Mouse (Mus musculus) frontal cortex, postnatal 10 days (tissue): ENCODE measurements at regions not wholly inside any gene's neighbourhood (a gene's known extent, or its start where the extent isn't known, plus 50 kb on each side); places are given as distances from the start of the nearest gene placed in this dataset.

Experiments used
- DNase-seq, 2 experiments: peaks; one replicate each; pipeline ENCODE4 v3.0.0; 2022; ENCODE audit warnings: low spot score in 2 of 2, mixed read lengths in 1 of 2

DNA sequence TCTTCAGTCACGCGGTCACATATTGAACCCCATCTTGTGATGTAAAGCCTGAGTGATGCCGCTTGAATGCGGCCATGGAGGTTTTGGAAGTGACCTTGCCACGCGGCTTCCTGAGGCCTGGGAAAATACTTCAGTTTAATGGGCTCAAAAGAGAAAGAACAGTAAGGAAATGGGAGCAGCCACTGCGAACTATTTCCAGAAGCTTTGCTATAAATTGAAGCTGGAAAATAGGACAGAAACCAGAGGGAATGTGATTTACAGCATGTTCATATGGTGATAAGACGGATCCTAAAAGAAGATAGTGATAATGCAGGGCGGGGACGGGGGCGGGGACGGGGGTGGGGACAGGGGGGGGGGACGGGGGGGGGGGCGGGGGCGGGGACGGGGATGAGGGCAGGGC lies 52.7 kb upstream of the Trpc4 start:
- no peak for DNase-seq

DNA sequence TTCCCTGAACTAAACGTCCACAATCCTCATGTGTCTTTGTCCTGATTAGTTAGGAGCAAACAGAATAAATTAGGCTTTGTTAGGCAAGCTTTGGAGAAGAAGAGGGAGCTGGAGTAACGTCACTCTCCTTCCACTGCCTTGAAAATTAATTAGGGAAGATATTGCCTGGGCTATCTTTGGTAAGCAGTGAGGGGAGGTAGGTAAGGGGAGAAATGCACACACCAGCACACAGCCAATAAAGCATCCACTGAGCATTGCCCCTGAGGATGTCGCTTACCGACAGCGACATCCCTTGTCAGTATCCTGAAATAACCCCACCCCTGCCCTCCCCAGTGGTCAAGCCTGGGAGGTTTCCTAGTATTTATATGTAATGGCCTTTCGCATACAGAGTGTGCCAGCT lies 72.2 kb upstream of the Trpc4 start:
- DNase-seq: no peak

DNA sequence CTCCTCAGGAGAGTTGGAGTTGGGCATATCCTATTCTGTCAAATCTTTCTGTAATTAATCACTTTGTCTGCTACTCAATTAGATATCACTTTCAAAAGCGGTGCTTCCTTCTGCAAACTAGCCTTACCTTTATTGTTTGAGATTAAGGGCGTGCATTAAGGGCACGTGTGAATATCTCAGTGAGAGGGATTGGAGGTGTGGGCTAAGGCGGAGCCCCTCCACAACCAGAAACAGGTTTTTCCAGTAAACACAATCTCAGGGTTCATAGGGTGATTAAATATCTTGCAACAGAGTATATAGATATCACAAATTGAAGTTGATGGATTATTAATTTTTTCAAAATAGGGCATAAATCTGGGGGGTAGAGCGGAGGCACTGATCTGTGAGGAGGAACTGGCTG lies 79.4 kb upstream of the Trpc4 start:
- no peak for DNase-seq

DNA sequence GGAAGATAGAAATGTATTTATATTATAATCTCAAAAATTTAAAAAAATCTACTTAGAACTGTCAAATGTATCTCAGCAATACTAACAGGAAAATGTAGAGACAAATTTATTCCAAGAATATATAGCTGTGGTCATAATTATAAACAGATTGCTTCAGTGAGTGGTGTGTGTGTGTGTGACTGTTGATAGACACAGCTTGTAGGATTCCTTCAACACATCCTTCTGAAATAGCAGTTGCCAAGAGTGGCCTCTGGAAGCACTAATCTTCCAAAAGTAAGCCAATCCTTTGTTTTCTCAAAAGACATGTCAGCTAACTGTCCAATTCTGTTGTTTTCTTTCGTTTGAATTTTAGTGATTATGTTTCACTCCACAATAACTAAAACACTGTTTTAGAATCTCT lies 95.2 kb upstream of the Trpc4 start:
- DNase-seq: no peak

DNA sequence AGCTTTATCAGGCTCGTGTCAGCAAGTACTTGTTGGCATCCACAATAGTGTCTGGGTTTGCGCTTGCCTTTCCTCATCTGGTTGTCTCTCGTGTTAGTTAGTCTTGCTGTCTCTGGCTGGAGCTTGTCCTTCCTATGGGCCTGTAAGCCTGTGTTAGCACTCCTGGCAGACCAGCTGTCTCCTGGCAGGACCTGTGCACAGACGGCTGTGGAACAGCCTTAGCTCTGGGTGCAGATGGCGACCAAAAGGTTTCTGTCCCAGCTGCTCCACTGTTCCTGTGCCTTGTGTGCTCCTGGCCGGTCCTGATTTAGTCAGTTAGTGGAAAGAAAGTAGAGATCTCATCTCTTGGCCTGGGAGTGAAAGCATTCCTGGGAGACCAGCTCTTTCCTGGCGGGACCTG lies 101.5 kb upstream of the Trpc4 start:
- DNase-seq: no peak

DNA sequence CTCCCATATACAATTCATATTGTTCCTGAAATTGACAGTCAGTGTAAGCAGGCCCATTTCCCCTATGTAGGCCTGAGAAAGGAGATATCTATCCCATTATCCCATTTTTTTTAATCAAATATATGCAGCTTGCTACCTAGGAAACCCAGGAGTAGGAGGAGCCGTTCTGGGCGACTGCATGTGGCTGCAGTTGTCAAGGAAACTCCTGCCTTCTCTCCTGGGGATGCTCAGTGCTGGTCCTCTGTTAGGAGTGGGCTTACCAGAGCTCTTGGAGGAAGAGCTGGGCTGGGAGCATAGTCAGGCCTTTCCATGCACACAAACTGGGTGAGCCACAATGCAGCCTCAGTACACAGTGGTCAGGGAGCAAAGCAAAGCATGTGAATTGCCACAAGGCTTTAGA lies 106.5 kb upstream of the Trpc4 start:
- peak; percentile 25 to 29 for DNase-seq

DNA sequence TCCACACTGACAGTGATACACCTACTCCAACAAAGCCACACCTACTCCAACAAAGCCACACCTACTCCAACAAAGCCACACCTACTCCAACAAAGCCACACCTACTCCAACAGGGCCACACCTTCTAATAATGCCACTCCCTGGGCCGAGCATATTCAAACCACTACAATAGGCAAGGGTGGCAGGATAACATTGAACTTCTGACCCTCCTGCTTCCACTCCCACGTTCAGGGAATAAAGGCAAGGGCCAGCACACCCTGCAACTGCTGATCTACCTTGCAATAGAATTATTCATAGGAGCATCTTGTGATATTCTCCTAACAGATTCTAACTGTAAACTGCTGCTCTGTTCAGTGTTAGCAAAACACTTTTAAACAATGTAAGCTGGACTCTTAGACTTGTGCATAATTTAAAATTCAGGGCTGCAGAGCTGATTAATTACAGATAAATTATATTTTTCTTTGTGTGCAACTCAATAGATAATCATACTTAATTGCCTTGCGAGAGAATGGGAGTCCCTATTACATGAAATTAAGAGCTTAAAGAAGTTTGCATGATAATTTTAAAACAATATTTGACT lies 107.7 kb upstream of the Trpc4 start:
- DNase-seq: no peak

DNA sequence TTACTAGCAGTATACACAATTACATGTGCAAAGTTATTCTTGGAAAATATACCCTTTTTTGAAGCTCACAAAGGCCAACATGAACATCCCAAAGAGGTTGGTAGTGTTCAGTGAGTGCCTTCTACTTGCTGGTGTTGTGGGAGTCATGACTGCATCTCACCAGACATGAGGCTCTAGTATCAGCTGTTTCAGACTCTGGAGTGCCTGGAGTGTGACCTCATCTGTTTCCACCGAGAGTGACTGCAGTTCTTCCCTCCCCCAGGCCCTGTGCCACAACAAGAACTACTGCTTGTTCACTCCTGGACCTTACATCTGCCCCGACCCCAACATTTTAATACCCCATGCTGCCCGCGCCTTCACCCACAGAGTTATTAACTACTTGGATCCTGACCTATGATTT lies 128.5 kb upstream of the Trpc4 start:
- DNase-seq: no peak

DNA sequence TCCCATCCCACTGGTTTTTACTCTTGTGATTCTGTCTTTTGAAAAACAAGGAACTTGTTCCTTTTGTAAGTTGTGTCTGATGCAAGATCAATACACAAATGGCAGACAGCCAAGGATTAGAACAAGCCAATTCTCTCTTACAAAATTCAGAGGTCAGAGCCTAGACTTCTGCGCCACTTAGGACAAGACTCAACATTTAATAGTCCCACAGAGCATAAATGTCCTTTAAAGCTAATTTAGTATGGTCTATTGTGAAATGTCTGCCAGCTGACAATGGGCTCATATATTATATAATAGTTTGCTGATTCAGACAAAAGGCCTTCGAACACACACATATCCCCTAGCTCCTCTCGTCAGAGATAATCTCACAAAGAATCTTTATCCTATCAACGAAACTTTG lies 135.6 kb upstream of the Trpc4 start:
- no peak for DNase-seq

DNA sequence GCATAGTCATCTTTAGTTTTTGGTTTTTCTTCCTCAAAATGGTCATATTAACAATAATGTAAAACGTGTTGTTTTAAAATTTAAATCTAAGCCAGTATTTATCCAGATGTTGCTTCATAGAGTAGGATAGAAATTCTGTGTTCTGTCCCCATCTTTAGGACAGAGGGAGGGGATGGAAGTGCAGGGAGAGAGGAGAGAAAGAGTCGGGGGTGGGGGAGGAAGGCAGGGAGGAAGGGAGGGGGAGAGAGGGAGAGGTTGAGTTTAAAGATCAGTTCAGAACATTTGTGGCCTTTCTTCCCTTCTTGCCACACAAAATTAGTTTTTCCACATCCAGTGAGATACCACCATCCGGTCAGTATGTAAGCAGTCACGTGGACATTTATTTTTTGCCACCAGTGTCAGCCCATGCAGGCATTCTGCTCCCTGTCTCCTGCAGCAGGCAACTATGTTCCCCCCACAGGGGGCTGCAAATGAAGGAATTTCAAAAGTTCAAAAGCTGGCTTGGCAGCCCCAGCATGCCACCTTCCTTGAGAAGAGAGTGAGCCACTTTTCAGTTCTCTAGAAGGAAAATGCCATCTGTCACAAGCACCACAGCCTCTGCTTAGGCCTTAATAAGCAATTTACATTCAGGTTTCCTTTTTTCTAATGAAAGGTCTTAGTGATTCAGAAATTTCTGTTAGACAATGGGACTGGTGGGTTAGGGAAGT lies 137.7 kb upstream of the Trpc4 start:
- DNase-seq: no peak

DNA sequence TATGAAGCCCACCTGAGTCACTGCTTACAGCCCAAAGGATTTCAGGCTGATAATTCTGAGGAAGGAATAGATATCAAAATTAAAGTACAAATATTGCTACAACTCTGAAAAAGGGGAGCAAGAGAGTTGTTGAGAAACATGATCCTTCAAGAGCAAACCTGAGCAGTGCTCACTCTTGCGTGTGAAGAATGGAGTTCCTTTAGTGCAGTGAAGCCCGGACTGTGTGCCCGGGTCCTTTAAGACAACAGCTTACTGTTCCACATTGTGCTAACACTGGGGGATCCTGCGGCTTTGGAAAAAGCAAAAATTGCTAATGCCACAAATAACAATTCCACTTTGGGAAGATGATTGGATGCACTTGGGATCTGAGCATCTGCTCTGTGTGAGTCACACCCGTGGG lies 139.0 kb upstream of the Trpc4 start:
- DNase-seq: no peak

DNA sequence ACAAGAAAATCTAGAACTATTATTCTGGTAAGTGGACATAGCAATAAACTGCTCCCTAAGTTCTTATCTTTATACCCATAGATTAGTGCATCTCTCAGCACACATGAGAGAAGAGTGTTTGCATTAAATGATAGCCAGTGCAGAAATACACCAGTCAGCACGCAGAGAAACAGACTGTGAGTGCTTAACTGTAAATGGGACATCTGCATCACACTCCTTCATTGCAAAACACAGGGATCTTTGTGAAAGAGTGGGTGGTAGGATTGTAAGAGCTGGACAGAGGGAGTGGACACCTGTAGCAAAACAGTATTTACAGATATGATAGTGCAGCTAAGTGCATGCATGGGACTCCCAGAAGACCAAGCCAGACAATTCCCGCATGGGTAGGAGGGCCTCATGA lies 144.8 kb upstream of the Trpc4 start:
- no peak for DNase-seq

DNA sequence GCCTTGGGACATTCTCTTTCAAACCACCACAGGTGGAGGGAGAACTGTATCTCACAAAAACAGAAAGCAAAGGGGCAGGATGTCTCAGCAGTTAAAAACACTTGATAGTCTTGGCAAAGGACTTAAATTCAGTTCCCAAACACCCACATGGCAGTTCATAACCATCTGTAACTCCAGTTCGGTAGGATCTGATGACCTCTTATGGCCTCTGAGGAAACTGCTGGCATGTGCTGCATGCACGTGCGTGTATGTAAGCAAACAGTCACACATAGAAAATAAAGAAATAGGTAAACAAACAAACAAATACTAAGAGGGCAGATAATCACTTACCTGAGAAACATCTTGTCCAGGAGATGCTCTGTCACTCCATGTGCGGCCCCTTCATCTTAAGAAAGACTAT lies 129.4 kb upstream of the Ufm1 start:
- DNase-seq: no peak

DNA sequence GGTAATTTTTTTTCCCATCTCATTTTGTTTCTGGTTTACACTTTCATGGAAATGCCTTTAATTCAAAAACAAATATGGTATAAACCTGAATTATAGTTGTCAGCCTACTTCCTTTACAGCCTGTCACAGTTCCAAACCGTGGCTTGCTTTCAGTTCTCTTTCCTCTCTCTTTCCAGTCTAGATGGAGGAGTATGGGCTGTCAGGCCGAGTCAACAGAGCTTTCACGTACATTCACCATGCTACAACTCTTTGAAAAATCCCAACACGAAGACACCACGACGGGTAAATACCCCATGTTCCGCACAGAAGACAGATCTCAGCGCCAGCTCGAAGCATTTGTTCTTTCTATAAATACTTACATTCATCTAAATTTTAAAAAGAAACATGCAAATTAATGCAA lies 125.2 kb upstream of the Ufm1 start:
- no peak for DNase-seq

DNA sequence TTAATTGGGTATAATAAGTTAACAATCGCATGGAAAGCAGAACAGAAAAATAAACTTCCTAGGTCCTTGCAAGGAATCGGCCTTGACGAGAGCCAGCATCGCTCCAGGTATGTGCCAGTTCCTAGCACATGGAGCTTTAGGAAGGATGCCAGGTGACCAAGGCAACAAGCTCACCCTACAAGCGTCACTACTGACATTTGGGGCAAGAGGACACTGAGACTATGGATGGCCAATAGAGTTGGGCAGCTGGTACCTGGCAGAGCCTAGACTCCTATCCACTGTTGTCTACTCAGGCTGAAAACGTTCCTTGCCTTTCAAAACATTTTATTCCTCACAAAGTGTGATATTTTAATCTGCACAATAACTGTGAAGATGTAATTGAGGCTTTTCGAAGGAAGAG lies 124.6 kb upstream of the Ufm1 start:
- no peak for DNase-seq

DNA sequence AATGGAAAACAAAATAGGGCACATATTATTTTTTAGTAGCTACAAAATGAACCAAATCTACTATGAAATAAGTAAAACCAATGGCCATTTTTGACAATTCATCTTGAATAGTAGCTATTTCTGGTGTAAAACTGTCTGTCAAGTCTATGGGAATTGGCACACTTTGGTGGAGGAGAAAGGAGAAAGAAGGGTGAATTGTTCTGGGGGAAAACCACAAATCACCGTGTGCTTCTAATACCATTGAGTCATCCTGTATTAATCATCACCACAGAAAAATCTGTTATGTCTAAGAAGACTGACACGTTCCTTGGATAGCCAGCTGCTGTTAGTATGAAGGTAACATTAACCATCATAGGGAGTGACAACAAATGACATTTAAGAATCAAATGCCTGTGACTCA lies 123.7 kb upstream of the Ufm1 start:
- no peak for DNase-seq

DNA sequence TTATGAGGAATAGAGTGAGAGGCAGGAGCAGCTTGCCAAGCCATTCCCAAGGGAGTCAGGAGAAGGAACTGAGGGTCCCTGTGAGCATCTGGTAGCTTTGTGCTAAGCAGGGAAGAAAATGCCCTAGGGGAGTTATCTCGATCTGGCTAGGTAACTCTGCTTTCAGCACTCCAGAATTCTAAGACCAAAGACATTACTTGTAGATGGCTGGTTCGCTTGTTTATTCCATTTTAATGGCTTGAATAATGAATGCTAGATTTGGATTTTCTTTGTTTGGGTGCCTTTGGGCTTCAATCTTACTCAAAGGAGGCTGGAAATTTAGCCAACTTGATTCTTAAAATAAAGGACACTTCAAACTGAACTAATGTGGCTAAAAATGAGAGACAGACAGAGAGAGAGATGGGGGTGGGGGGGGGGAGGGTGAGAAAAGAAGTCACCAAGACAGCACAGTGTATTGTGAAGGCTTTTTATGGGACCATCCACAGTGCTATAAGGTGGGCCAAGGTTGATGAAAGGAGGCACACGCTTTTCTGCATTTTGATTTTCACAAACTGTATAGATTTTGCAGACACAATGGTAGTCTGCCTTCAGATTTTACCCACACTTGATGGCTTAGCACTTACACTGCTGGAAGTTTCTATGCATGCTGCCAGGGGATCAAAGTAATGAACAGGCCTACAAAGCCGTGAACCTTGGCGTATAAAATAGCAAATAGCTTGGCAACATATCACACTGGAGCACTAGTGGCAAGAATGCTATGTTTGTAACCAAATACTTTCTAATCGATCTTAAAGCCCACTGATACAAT lies 121.3 kb upstream of the Ufm1 start:
- no peak for DNase-seq

DNA sequence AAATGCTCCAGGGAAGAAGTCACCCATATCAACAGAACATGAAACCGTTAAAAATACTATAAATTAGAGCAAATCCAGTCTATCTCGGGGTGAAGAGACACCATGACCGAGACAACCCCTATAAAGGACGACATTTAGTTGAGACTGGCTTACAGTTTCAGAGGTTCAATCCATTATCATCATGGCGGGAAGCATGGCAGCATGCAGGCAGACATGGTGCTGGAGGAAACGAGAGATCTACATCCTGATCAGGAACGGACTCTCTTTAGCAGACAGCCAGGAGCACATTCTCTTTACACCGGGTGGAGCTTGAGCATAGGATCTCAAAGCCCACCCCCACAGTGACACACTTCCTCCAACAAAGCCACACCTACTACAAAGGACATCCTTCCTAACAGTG lies 118.7 kb upstream of the Ufm1 start:
- no peak for DNase-seq

DNA sequence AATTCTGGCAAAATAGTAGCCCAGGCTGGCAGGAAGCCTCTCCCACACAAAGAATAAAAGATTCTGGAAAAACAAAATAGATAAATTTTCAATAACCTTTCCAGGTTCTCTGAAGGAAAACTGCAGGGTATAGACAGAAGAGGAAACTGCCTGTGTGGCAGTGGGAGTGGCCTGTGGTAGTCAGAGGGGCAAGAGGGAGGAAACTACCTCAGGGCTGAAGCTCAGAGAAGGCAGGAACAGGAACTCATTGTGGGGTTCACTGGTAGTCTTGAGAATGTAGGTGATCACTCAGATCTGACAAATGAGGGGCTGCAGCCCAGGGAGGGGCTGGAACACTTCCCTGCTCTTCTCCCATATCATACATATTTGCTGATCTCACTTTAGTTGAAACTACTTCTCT lies 118.0 kb upstream of the Ufm1 start:
- no peak for DNase-seq

DNA sequence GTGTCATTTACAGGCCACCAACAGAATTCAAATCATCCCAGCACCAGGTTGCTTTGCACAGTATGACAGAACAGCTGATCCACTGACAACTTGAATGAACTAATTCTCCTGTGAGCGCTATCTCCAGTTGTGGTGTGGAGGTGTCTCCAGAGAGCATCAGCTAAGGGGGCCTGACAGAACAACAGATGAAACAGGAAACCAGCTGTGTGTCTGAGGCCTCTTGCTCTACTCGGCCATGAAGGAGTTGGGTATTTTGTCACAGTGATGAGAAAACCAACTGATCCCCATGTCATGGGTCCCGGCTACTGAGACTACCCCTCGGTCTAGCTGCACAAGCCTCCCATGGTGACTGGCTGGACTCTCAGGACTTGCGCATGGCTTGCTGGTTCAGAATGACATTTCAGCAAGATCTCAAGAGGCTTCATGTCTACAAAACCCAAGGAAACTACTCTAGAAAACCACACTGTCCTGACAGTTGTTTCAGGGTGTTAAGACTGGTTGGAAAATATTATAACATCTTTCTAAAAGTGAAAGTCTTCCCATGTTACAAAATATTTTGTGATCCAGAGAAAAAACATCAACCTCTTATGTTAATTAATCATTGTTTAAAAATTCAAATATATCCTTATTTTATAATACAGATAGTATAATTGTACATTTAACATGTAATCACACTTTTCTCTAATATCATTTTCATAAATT lies 113.9 kb upstream of the Ufm1 start:
- DNase-seq: no peak

DNA sequence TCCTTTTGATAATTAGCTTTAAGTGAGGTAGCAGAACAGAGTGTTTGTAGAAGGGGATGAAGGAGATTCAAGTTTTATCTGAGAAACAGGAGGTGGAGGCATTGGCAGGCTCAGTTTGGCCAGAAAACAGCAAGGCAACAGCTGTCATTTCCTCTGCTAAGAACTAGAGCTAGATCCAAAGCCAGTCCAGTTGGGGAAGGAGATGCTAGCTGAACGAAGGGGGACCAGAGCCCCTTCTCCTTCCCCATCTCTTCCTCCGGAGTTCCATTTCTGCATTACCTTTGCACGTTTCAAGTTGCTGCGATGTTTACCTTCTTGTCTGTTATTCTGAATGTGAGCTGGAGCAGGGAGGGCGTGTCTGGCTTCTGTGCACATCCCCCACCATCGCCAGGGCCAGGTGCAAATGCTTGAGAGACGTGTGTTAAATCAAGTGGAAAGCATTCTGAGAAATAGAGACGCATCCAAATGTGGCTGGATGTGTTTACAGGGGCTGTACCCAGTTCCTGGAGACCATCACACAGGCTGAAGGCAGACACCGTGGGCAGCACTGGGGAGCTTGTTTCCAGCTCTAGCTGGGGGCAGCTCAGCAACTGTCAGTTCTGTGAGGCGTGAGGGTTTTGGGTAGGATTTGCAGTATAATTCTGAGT lies 111.4 kb upstream of the Ufm1 start:
- DNase-seq: peak in 1 of 2 experiments; percentile 13

DNA sequence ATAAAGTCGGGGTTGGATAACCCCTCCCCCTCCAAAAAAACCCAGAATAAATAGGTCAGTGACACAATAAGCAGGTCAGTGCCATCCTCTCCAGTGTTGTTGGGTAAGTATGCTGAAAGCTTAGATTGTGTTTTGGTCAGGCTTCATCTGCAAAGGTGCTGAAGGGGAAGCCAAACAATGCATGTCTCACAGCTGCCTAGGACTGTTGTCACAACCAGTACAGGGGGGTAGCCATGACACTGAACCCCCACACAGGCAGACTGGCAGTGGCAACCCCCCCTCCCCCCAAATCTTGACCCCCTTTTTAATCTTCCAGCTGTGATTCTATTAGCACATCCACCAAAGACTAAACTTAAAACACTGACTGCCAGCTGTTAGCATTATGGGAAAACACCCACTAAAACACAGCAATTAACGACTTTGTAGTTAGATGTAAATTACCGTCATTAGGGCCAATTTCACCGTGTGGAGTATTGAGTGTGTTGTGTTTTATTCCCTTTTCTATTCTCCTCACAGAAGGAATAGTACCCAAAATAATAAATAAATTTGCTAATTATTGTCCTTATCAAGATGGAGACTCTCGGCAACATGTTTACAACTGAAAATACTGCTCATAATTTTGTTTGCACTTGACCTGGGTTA lies 105.5 kb upstream of the Ufm1 start:
- DNase-seq: no peak
